Mouse (Mus musculus) kidney, postnatal 4 days (tissue): Measurements from ENCODE around the gene Shank2.

Source experiments
- DNase-seq, 2 experiments: peaks; one replicate each; pipeline ENCODE4 v3.0.0; 2021; ENCODE audit warnings: mixed read lengths in 2 of 2

Gene Shank2

DNA sequence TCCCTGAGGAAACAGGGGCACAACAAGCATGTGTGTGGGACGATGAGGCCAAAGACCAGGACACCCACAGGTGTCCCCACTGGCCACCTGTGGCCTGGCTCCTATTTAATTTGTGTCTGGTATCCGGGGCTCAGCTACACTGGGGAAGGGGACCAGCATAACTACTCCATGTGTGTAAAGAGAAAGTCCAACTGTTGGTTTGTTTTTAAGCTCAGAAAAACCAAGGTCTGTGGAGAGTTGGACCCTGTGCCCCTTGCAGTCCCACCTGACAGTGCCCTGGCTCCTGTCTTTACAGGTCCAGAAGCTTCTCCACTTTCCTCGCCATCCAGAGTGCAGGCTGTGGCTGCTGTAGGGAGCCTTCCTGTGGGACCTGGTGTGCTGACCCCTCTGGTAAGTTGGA is at the start of gene Shank2:
Shank2 (plus strand) TSS at position 301 of the 400 bp plus-strand sequence.
- no peak for DNase-seq

DNA sequence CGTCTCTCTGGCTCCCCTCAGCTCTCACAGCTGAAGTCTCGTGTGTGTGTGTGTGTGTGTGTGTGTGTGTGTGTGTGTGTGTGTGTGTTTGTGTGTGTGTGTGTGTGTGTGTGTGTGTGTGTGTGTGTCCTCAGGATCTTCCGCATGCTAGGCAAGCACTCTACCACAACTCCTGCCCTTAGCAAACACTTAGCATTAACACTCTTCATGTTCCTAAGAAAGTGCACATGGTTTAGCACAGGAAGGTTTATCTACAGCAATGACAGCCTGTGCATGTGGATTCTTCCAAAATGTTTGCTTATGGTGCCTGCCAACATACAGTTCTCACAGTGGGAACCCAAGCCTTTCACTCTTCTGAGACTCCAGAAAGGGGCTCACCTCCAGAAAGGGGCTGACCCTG is 49.6 kb upstream of the Shank2 start:
- DNase-seq = no peak

DNA sequence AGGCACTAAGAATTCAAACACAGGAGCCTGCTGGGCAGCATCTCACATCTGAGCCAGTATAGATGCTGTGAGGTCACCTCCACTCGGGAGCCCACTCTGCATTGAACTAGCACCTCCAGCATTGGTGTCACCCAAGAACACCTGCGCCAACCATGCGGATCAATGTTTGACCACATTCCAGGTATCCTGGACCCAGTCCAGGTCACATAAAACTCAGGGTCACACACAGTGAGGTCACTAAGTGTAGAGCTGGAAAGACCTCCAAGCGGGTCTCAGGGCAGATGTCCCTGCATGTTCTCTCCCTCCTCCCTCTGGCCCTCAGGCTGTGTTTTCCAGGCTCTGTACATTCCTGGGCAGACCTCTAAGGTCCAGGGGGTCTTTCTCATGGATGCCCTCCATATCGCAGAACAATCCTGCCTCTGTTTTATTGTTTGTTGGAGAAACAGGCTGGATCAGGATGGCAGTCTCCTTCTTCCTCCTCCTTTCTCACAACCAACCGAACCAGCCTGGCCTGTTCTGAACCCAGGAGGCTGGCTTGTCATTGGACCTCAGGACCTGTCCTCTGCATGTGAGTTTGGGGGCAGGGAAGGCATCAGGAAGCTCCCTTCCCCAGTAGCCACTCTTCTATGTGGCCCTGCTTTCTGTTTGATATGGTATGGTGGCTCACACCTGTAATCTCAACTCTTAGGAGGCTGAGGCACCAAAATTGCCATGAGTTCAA is 45.0 kb upstream of the Shank2 start:
- DNase-seq = peak; percentile 55 to 74

DNA sequence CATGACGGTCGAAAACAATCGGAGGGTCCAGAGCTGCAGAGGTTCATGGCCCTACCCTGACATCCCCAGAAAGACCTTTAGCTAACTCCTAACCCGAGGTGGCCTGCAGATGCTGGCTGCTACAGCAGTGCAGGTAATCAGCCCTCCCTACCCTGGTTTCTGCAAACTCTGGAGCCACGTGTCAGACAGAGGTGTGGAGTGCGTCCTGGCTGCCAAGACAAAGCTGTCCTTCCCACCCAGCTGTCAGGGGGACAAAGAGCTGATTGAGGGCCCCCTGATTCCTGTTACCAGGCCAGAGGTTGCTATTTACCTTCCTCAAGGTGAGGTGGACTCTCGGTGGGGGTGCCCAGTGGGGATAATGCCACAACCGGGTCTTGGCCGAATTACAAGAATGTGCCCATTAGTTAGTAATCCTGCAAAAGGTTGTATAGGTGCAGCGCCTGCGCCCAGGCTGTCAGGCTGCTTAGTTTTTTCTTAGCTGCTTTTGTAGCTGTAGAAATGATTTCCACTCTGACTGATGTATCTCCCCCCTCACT is 43.6 kb upstream of the Shank2 start:
- DNase-seq = peak; percentile 6 to 26

DNA sequence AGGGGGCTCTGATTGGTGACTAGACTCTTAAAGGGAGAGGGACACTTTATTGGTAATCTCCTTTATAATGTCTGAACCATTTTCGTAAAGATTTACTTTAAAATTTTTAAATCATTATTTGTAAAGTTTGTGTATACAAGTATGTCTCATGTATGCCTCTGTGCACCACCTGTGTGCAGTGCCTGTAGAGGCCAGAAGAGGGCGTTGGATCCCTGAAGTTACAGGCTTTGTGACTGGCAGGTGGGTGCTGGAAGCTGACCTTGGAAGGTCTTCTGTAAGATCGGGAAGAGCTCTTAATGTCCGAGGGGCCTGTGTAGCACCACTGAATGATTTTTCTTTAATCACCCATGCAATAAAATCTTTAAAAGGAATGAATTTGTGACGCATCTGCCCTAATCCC is 37.9 kb upstream of the Shank2 start:
- DNase-seq = no peak

DNA sequence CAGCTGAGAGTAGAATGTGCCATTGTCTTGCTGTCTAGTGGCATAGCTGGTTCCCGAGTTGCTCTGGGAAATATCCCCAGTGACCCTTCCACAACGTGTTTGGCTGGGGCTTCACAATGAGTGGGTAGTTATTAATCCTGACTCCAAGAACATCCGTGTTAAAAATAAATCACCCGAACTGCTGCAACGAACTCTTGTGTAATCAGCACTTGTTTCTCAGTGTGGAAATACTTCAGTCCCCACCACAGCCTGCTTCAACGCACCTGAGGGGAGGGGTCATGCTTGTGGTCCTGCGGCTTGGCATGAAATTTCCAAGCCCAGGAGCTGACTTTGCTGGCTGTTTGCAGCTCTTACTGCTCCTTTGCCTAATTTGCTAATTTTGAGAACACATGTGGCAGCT is 35.1 kb upstream of the Shank2 start:
- DNase-seq = no peak

DNA sequence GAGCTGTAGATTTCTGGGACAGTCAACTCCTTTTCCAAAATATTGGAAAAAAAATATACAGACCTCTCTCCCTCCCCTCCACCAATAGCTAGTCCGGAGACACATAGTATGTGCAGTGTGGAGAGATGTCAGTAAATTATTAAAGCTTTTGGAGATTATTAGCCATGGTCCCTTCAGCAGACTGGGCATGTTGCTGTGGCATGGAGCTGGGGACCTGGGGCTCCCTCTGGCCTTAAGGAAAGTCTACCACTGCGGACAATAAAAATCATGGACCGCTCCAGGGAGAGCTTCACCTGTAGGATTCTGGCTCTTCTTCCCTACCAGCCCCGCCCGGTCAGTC is 24.3 kb upstream of the Shank2 start:
- no peak for DNase-seq

DNA sequence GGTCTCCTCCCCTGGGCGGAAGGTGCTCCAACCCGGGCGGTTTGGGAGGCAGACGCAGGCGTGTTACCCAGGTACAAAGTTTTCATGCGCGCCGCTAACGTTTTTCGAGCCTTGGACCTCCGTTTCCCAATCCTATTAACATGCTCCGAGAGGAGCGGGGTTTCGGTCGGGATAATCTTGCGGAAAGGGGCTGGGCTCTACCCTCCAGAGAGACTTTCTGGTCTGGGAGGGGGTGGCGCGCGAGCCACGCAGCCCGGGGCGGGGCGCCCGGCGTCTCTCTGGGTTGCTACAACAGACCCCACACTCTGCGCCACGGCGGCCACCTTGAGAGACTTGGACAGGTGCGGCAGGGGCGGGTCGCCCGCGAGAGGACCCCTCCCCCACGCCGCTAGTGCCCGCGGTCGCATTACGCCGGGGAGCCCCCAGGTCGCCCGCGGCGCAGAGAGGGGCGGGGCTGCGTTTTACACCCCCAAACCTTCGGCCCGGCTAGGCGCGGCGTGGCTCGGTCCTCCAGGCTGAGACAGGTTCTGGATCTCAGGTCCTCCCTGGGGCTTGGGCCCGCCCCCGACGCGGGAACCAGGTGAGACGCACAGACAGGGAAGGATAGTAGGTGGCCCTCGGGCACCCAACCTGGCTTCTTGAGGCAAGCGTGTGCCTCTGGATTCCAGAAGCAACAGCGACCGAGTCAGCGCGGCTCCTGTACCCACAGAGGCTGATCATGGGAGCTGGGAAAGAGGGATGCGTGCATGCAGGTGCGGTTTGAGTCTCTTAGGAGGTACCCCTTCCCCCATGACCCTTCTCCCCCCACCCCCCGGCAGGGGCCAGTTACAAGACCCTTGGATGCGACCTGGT is 23.7 kb upstream of the Shank2 start:
- peak; percentile 67 to 82 for DNase-seq

DNA sequence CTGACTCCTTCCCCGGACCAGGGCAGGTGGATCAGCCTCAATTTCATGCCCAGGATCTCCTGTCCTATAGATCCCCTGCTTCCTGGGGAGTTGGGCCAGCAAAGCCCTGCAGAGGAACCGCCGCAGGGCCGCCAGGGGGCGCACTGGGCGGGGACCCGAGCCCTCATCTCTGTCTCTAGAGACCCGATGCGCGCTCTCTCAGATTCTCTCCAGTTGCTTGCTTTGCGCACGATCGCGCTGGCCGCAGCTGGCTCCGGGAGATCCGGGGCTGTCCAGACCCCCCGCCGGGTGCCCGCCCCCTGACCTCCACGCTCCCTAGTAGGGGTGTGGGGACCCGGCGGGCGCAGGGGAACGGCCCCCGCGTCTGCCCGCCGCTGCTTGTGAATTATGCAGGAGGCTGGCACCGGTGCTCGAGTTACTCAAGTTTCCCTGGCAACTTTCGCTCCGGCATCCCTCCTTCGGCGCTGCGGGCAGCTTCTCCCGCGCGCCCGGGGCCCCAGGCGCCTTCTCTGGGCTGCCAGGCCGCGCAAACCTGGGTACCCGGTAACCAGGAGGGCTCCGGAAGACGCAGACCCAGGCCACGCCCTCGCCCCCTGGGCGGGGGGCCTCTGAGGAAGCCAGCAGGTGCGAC is 22.9 kb upstream of the Shank2 start:
- peak; percentile 87 to 92 for DNase-seq

DNA sequence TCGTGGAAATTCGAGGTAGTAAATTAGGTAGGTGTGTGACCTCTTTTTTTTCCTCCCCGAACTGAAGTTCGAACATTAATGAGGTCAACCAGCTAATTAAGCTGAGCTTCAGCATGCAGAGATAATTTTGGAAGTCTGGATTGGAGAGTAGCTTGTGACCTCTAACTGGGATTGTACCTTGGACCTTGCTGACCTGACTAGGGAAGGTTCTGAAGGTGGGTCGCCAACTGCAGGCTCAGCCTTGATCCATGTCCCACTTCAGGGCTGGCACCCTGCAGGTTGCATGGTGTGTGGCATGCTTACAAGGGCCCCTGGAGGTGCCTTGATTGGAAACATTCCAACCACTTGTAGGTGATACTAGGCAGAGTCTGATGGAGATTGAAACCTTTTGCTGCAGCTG is 21.7 kb upstream of the Shank2 start:
- DNase-seq = no peak

DNA sequence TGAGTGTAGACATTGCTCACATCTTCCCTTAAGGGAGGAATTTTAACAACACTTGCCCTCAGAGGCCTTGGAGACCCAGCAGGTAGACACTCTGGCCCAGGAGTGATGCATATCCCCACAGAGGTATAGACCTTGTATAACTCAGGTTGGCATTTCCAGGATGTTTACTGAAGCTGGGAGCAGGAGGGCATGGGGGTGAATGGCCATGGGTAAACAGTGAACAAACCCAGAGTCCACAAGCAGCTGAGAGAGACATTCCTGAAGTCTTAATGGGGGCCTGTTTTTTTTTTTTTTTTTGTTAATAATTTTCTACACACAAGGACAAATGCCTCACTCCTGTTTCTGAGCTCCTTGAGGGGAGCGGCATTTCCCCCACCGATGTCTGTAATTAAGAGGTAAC is 15.4 kb upstream of the Shank2 start:
- DNase-seq = peak in 1 of 2 experiments; percentile 42

DNA sequence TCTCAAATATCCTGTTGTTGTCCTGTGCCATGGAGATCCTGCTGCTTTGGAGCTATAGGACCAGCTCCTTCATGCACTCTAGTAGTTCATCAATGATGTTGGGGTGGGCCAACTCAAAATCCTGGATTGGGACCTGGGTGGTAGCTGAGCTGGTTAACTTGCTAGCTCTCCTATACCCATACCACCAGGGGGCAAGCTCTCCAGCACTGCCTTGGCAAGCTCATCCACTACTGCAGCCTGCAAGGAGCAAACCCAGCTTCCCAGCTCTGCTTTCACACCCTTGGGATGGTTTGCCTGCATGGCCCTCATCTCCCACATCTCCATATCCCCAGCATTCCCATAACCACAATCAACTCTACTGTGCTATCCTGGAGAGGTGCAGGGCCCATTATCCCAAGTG is 10.6 kb upstream of the Shank2 start:
- no peak for DNase-seq

DNA sequence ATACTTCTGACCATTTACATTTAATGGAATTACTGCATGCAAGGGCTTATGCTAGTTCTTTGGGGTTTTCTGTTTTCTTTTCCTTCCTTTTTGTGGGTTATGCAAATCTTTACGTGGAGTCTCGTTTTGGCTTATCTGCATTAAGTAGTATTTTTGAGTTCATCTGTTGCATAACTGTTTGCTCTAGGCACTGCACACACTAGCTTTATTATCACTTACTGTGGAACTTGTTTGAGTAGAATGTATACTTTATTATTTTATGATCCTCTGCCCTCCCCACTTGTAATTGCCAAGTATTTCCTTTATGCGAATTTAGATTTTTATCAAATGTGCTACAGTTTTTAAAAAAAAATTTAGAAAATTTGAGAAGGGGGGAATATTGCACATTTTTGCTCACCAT is 2.7 kb upstream of the Shank2 start:
- DNase-seq = no peak

DNA sequence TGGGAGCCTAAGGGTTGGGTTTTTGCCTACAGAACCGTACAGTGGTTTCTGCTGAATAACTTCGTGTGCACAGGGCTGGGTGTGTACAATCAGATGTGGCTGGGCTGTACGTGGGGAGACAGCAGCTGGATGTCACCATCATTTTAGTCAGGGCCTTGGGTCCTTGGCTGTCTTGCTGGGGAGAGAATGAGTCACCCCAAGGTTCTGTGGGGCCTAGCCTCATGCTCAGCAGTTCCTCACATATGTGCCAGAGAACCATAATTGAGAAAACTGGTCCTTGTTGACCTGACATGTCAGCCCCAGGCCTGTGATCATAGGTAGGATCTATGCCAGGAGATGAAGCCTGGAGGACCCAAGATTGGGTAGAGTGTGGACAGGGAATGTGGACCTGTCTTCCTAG is 1.7 kb downstream of the Shank2 start:
- no peak for DNase-seq

DNA sequence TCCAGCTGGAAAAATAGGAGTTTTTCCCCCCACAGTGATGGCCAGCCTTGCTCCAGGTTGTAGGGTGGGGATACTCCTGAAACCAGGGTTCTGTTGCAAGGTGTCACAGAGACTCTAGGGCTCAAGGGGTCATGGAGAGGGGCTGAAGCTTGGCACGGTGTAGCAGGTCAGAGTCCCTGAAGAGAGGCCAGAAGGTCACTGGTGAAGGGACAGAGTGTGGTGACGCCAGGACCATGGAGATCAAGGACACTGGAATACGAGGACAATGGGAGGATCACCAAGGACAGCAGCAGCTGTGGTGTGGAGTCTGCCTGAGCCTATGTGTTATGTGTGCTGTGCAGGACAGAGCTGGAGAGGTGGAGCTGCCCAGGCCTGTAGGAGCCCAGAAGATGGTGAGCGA is 6.4 kb downstream of the Shank2 start:
- DNase-seq = no peak

DNA sequence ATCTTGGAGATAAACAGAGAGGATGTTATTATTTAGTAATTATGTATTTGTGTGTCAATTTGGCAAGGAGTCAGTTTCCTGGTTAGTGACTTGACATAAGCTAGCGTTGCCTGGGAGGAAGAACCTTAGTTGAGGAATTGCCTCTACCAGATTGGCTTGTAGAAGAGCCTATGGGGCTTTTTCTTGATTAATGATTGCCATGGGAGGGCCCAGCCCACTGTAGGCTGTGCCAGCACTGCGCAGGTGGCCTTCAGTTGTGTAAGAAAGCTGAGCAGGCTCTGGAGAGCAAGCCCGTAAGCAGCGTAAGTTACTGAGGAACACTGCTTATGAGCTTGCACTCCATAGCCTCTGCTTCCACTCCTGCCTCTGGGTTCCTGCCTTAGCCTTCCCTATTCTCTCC is 7.3 kb downstream of the Shank2 start:
- DNase-seq = peak; percentile 61 to 70

DNA sequence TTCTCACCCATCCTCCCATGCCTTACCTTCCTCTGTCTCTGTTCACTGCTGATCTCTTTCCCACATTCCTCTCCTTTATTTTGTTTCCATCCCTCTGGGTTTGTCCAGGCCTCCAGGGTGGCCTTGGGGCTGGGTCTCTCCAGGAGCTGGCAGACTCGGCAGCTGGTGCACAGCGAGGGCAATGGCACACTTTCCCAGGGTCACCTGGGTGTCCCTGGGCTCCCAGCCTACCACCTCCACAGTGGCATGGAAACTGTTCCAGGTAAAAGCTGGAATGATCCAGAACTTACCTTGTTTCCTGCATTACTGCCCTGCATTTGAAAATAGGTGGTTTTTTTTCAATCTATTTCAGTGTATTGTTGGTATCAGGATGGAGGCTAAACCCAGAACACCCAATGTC is 12.8 kb downstream of the Shank2 start:
- no peak for DNase-seq

DNA sequence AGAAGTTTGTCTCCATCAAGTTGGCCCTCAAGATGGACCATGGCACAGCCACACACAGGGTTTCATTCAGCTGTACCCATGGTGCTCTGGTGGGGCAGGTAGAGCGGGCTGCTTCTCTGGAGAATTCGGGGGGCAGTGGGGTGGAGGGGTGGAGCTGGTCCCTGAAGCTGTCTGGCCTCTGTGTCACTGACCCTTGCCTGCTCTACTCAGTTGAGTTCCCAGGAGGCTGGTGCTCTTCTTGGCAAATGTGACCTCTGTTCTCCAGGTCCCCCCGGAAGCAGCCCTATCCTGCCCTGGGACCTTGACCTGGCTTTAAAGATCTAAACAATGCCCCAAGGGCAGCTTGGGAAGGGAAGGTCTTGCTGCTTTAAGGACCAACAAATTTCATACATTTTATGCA is 20.1 kb downstream of the Shank2 start:
- peak in 1 of 2 experiments; percentile 12 for DNase-seq

DNA sequence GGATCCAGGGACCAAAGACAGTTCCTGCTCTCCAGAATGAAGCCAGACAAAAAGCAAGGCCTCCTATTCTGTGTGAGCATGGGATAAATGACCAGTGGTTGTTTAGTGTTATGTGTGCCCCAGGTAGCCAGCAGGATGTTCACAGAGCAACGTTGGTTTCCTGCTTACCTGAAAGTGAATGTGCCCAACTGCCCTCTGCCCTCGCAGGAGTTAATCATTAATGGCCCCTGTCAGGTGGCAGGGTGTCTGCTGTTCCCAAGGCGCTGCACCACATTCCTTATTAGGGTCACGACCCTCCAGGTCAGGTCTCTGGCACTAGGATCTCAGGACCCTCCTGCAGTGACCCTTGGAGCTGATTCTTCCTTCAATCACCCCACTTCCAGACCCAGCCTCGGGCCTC is 21.0 kb downstream of the Shank2 start:
- DNase-seq = peak; percentile 65 to 79

DNA sequence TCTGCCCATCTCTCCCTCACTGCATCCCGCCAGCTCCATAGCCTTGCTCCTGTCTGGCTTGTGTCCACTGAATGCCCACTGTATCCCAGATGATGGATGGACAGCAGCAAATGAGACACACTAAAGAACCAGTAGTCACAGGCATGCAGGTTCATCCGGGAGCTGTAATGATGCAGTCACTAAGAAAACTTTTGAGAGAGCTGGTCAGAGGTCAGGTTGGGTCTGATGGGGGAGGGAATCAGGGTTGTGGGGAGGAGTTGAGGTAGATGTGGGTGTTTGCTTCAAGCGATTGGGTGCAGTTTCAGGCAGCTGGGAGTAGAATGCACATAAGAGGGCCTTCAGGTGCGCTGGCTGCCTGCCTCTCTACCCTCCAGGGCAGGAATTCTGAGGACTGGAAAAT is 21.8 kb downstream of the Shank2 start:
- DNase-seq = peak in 1 of 2 experiments; percentile 15

DNA sequence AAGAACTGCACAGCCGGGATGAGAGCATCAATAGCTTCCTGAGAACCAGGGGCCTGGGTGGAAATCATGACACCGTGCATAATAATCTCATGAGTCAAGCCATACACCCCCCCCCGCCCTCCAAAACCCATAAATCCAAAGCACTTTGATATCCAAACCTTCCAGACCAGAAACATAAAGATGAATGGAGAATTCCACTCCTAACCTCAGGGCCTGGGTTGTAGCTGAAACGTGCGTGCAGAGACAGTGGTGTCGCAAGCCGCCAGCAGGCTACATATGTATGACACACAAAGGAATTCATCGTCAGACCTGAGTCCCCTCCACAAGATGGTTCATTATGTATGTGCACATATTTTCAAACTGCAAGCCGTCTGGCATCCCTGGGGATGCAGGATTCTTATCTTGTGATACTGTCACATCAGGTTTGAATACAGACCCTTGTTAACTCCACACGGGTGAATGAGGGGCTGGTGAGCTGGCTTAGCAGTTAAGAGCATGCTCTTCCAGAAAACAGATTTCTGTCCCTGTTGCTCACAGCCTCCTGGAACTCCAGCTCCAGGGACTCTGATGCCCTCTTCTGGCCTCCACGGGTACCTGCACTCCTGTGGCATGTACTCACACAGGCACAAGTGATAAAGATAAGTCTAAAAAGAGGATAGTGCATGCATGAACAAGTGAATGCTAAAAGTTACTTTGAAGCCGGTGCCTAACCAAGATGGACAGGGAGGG is 24.5 kb downstream of the Shank2 start:
- DNase-seq = peak; percentile 18 to 28

DNA sequence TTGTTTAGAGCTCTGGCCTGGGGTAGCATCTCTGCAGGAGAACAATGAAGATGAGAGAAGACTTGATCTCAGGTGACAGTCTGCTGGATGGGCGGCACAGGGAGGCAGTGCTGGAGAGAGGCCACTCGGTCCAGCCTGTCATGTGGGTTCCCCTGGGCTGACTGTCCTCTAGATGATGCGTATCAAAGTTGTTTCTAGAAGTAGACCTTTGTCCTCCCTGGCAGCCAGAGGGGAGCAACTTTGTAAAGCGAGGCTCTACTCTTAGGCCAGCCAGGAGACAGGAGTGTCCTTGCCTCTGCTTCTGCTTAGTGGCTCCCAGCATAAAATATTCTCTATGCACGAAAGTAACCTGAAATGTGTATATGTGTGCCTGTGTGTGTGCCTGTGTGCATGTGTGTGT is 27.5 kb downstream of the Shank2 start:
- peak in 1 of 2 experiments; percentile 29 for DNase-seq

DNA sequence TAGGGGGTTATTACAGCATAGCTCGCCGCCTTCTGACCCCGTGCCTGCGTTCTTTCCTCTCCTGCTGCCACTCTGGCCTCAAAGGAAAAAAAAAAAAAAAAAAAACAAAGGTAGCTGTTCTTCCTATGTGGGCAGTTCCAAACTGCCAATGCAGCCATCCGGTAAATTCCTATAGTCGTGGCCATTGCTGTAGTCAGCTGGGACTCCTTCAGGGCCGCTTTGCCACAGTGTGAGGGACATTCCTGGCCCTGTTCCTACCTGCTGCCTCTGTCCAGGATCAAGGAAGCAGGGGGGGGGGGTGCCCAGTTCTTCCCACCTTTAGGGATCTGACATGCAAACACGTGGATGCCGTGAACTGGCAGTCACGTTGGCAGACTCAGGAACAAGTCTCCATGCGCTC is 29.1 kb downstream of the Shank2 start:
- peak; percentile 39 to 55 for DNase-seq
